Mouse (Mus musculus): ENCODE results near the gene Wrap73. TPM values are rescaled to one million over a fixed set of nuclear protein-coding genes. Genes with fewer than 3 reads are reported as not detected.

The Wrap73 gene
- polyA plus RNA-seq, 1 experiment: 7.4 TPM

GRCm38 (mm10) chr4:154109216-154109849 lies 32.8 kb upstream of the Wrap73 start:
- no peak overlapping the region for H3K4me3 ChIP-seq (replicated peaks; ENCODE audit: control insufficient read depth, low read depth, low read length)
- no peaks in the 10 kb centered on the region for H3K4me1 ChIP-seq (ENCODE audit: control insufficient read depth, insufficient read depth, low read length)
- 55% methylated on average over 18 of the region's 18 CpGs for WGBS
- no peak overlapping the region for H3K27ac ChIP-seq (ENCODE audit: control insufficient read depth, insufficient read depth, low read depth, low read length, poor library complexity)
- TF ChIP-seq POLR2A (IDR thresholded peaks at IDR 0.05; ENCODE audit: borderline replicate concordance, control insufficient read depth, low read depth, low read length) (no peak), CTCF (IDR thresholded peaks at IDR 0.05; ENCODE audit: control insufficient read depth, insufficient read depth, low read length) (no peak)

DNA sequence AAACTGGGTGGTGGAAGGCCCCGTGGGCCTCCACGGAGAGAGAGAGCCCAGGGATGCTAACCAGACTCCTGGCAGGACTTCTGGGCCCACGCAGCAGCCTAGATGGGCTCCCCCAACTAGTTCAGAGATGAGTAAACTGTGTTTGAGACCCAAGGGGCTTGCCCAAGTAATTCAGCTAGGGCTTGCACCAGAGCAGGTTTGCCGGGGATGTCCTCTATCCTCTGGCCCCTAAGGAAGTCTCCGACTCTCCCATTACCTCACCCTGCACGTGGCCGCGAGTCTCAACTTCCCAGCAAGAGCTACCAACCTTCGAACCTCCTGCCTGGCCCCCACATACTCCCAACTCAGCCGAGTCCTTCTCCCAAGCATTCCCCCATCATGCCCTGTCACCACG lies 32.3 kb upstream of the Wrap73 start:
- H3K4me3 ChIP-seq (replicated peaks; ENCODE audit: control insufficient read depth, low read depth, low read length): no peak overlapping the region
- no peak overlapping the region for H3K27ac ChIP-seq (ENCODE audit: control insufficient read depth, insufficient read depth, low read depth, low read length, poor library complexity)
- TF ChIP-seq POLR2A (IDR thresholded peaks at IDR 0.05; ENCODE audit: borderline replicate concordance, control insufficient read depth, low read depth, low read length): no peak
- TF ChIP-seq CTCF (IDR thresholded peaks at IDR 0.05; ENCODE audit: control insufficient read depth, insufficient read depth, low read length): no peak
- 78% methylated on average over 11 of the region's 11 CpGs for WGBS
- H3K4me1 ChIP-seq (ENCODE audit: control insufficient read depth, insufficient read depth, low read length): no peaks in the 10 kb centered on the region

GRCm38 (mm10) chr4:154116421-154116820 lies 25.8 kb upstream of the Wrap73 start:
- 65% methylated on average over 7 of the region's 7 CpGs for whole genome bisulfite sequencing
- Histone ChIP-seq H3K27ac (ENCODE audit: control insufficient read depth, insufficient read depth, low read depth, low read length, poor library complexity) (no peak overlapping the region), H3K4me3 (replicated peaks; ENCODE audit: control insufficient read depth, low read depth, low read length) (no peak overlapping the region), H3K4me1 (ENCODE audit: control insufficient read depth, insufficient read depth, low read length) (no peaks in the 10 kb centered on the region; the same call in 1 of the 2 replicates)
- TF ChIP-seq POLR2A (IDR thresholded peaks at IDR 0.05; ENCODE audit: borderline replicate concordance, control insufficient read depth, low read depth, low read length): no peak
- no peak for TF ChIP-seq CTCF (IDR thresholded peaks at IDR 0.05; ENCODE audit: control insufficient read depth, insufficient read depth, low read length)

GRCm38 (mm10) chr4:154118782-154119181 lies 23.4 kb upstream of the Wrap73 start:
- 61% methylated on average over 9 of the region's 9 CpGs for whole genome bisulfite sequencing
- no peak for TF ChIP-seq POLR2A (IDR thresholded peaks at IDR 0.05; ENCODE audit: borderline replicate concordance, control insufficient read depth, low read depth, low read length)
- no peak for TF ChIP-seq CTCF (IDR thresholded peaks at IDR 0.05; ENCODE audit: control insufficient read depth, insufficient read depth, low read length)
- Histone ChIP-seq H3K4me1 (ENCODE audit: control insufficient read depth, insufficient read depth, low read length) (peaks cover 1% of the 10 kb centered on the region; the same call in 1 of the 2 replicates), H3K27ac (ENCODE audit: control insufficient read depth, insufficient read depth, low read depth, low read length, poor library complexity) (peak overlapping the region; percentile 17; the same call in 1 of the 2 replicates), H3K4me3 (replicated peaks; ENCODE audit: control insufficient read depth, low read depth, low read length) (no peak overlapping the region)

GRCm38 (mm10) chr4:154119208-154119607 lies 23.0 kb upstream of the Wrap73 start:
- H3K27ac ChIP-seq (ENCODE audit: control insufficient read depth, insufficient read depth, low read depth, low read length, poor library complexity): no peak overlapping the region
- H3K4me1 ChIP-seq (ENCODE audit: control insufficient read depth, insufficient read depth, low read length): peaks cover 1% of the 10 kb centered on the region; the same call in 1 of the 2 replicates
- no peak overlapping the region for H3K4me3 ChIP-seq (replicated peaks; ENCODE audit: control insufficient read depth, low read depth, low read length)
- 72% methylated on average over 9 of the region's 9 CpGs for WGBS
- no peak for TF ChIP-seq POLR2A (IDR thresholded peaks at IDR 0.05; ENCODE audit: borderline replicate concordance, control insufficient read depth, low read depth, low read length)
- no peak for TF ChIP-seq CTCF (IDR thresholded peaks at IDR 0.05; ENCODE audit: control insufficient read depth, insufficient read depth, low read length)

- TF ChIP-seq CTCF (IDR thresholded peaks at IDR 0.05; ENCODE audit: control insufficient read depth, insufficient read depth, low read length): no peak
- no peak for TF ChIP-seq POLR2A (IDR thresholded peaks at IDR 0.05; ENCODE audit: borderline replicate concordance, control insufficient read depth, low read depth, low read length)
- WGBS: 65% methylated on average over 11 of the region's 11 CpGs
- Histone ChIP-seq H3K27ac (ENCODE audit: control insufficient read depth, insufficient read depth, low read depth, low read length, poor library complexity) (peak overlapping the region; percentile 27), H3K4me1 (ENCODE audit: control insufficient read depth, insufficient read depth, low read length) (peaks cover 1% of the 10 kb centered on the region; the same call in 1 of the 2 replicates), H3K4me3 (replicated peaks; ENCODE audit: control insufficient read depth, low read depth, low read length) (no peak overlapping the region)
Observed at GRCm38 (mm10) chr4:154121800-154122199, 20.4 kb upstream of the Wrap73 start.

DNA sequence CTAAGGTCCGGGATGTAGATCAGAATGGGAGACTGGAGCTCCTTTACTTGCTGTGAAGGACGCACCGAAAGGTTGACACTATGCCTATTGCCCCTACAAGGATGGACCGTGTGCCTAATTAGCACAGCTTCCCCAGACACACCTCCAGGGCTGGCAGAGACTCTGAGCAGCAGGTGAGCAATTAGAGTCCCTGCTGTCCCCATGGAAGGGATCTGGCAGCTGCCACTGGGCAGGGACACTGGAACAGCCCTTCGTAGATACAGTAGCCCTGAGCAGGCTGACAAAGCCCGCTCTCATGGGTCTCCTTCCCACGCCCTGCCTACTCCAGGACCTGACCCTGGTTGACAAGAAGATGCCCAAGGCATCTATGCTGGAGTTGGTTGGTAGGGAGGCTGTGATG lies 19.8 kb upstream of the Wrap73 start:
- WGBS: 66% methylated on average over 7 of the region's 7 CpGs
- Histone ChIP-seq H3K4me1 (ENCODE audit: control insufficient read depth, insufficient read depth, low read length) (peaks cover 1% of the 10 kb centered on the region; the same call in 1 of the 2 replicates), H3K4me3 (replicated peaks; ENCODE audit: control insufficient read depth, low read depth, low read length) (no peak overlapping the region), H3K27ac (ENCODE audit: control insufficient read depth, insufficient read depth, low read depth, low read length, poor library complexity) (peak overlapping the region; percentile 23; the same call in 1 of the 2 replicates)
- TF ChIP-seq POLR2A (IDR thresholded peaks at IDR 0.05; ENCODE audit: borderline replicate concordance, control insufficient read depth, low read depth, low read length): no peak

DNA sequence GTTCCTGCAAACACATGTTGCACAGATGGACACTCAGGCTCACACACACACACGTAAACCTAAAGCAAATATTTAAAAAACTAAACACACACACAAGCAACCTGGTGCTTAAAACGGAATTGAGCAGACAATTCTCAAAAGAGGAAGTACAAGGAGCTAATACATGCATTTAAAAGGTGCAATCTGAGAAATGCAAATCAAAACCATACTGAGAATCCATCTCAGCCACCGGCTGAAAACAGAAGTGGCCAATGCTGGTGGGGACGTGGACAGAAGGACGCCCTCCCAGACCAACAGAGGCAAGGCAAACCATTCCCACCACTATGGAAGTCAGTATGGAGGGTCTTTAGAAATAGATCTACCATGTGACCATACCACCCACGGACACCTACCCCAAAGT lies 18.6 kb upstream of the Wrap73 start:
- 30% methylated on average over 6 of the region's 6 CpGs for WGBS
- Histone ChIP-seq H3K4me1 (ENCODE audit: control insufficient read depth, insufficient read depth, low read length) (peaks cover 1% of the 10 kb centered on the region; the same call in 1 of the 2 replicates), H3K4me3 (replicated peaks; ENCODE audit: control insufficient read depth, low read depth, low read length) (no peak overlapping the region), H3K27ac (ENCODE audit: control insufficient read depth, insufficient read depth, low read depth, low read length, poor library complexity) (no peak overlapping the region)
- TF ChIP-seq POLR2A (IDR thresholded peaks at IDR 0.05; ENCODE audit: borderline replicate concordance, control insufficient read depth, low read depth, low read length) (no peak), CTCF (IDR thresholded peaks at IDR 0.05; ENCODE audit: control insufficient read depth, insufficient read depth, low read length) (no peak)

Data from bone marrow, adult 2 months (tissue).